Mouse (Mus musculus) myocyte (in vitro differentiated cells): ENCODE measurements around the gene Gm28308. TPM values are rescaled to one million over a fixed set of nuclear protein-coding genes. Genes with fewer than 3 reads are reported as not detected.

Source experiments
- H3K27me3 ChIP-seq: one replicate; pipeline ENCODE4 v1.6.1; 2011; ENCODE audit not compliant: control insufficient read depth, insufficient read depth, insufficient read length
- H3K36me3 ChIP-seq: one replicate; pipeline ENCODE4 v1.6.1; 2011; ENCODE audit not compliant: control insufficient read depth, insufficient read depth
- H3K4me2 ChIP-seq: one replicate; pipeline ENCODE4 v1.6.1; 2011; ENCODE audit warnings: low read depth, control low read depth
- H3K4me3 ChIP-seq: one replicate; pipeline ENCODE4 v1.5.1; 2011; ENCODE audit warnings: mild to moderate bottlenecking, control low read depth, moderate library complexity
- H3K79me2 ChIP-seq: one replicate; pipeline ENCODE4 v1.6.1; 2011; ENCODE audit not compliant: control insufficient read depth, insufficient read depth
- H3ac ChIP-seq: one replicate; pipeline ENCODE4 v1.6.1; 2011; ENCODE audit not compliant: control insufficient read depth, insufficient read length
- E2F4 ChIP-seq: IDR thresholded peaks from one replicate; pipeline ENCODE4 v1.6.1; 2011; ENCODE audit warnings: mild to moderate bottlenecking, control low read depth, moderate library complexity; ENCODE audit not compliant: insufficient read depth
- MAX ChIP-seq: IDR thresholded peaks from one replicate; pipeline ENCODE4 v1.6.1; 2011; ENCODE audit warnings: low read depth, mild to moderate bottlenecking, control low read depth
- MYOD1 ChIP-seq, 3 experiments: IDR thresholded peaks; one replicate each; pipeline ENCODE4 v1.6.1; 2011; ENCODE audit warnings: control low read depth in 2 of 3, low read depth in 2 of 3, mild to moderate bottlenecking in 2 of 3, moderate library complexity in 1 of 3; ENCODE audit not compliant: insufficient read length in 2 of 3, control insufficient read depth in 1 of 3
- MYOG ChIP-seq, 3 experiments: IDR thresholded peaks; one replicate each; pipeline ENCODE4 v1.6.1; 2011; ENCODE audit warnings: control low read depth in 2 of 3, low read depth in 2 of 3, mild to moderate bottlenecking in 2 of 3; ENCODE audit not compliant: insufficient read length in 2 of 3, control insufficient read depth in 1 of 3, insufficient read depth in 1 of 3
- POLR2A ChIP-seq: IDR thresholded peaks from one replicate; pipeline ENCODE4 v1.6.1; 2011; ENCODE audit warnings: low read depth, mild to moderate bottlenecking, control low read depth, moderate library complexity; ENCODE audit not compliant: insufficient read length
- POLR2AphosphoS2 ChIP-seq: IDR thresholded peaks from one replicate; pipeline ENCODE4 v1.6.1; 2011; ENCODE audit warnings: low read depth, control low read depth; ENCODE audit not compliant: insufficient read length
- REST ChIP-seq: IDR thresholded peaks from one replicate; pipeline ENCODE4 v1.6.1; 2011; ENCODE audit warnings: mild to moderate bottlenecking, control low read depth, moderate library complexity; ENCODE audit not compliant: insufficient read depth, insufficient read length
- SRF ChIP-seq: IDR thresholded peaks from one replicate; pipeline ENCODE4 v1.6.1; 2011; ENCODE audit warnings: low read depth; ENCODE audit not compliant: control insufficient read depth, insufficient read length
- TCF12 ChIP-seq: IDR thresholded peaks from one replicate; pipeline ENCODE4 v1.6.1; 2011; ENCODE audit warnings: mild to moderate bottlenecking, control low read depth; ENCODE audit not compliant: poor library complexity, insufficient read depth, severe bottlenecking
- TCF3 ChIP-seq: IDR thresholded peaks from one replicate; pipeline ENCODE4 v1.6.1; 2011; ENCODE audit warnings: low read depth, control low read depth; ENCODE audit not compliant: insufficient read length
- USF1 ChIP-seq: IDR thresholded peaks from one replicate; pipeline ENCODE4 v1.6.1; 2011; ENCODE audit warnings: low read depth, mild to moderate bottlenecking, control low read depth, moderate library complexity
- polyA plus RNA-seq: library from polyadenylated mRNA; unstranded; fragments of >200 nt; fragmentation: generic; extraction: Trizol; gene quantifications from one replicate; pipeline ENCODE4 v1.2.1, GENCODE M21; 2012; ENCODE audit warnings: missing spikeins

Gene Gm28308
- polyA plus RNA-seq, 1 experiment, result 0.52 TPM

DNA sequence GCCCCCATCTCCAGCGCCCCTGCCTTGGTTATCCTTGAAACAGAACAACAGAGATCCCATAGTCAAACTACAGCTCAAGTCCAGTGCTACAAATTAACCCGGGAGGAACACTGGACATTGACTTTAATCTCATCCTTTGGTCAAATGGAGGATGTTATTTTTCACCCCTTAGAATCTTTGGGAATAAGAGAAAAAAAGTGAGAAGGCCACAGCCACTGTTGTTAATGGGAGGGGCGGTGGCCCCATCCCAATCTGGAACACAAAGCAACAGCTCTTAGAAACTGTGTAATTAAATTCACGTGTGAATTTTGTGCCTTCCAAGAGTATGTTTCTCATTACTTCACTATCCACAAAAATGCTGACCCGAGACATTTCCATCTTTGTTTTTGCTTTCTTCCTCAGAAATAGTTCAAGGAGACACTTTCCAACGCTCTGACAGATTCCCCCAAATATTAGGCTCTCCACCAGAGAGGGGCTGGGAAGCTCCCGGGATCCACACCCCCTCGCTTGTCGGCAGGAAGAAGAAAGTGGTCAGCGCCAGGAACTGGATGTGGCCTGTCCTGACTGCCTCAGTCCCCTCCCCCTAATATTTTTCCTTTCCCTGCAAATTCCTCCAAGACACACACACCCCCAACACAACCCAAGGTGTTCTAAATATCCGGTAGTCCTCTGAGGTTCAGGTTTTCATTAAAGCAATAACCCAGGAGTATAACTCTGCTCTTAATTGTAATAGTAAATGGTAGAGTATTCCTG is 14.5 kb upstream of the Gm28308 start:
- no peaks in the 10 kb centered on the region for H3K36me3 ChIP-seq
- H3K27me3 ChIP-seq, result no peaks in the 10 kb centered on the region
- peaks cover 92% of the 10 kb centered on the region for H3K79me2 ChIP-seq
- peak overlapping the region; percentile 55 for H3ac ChIP-seq
- TF ChIP-seq TCF3 (no peak), TCF12 (no peak), MYOG (IDR thresholded peaks at IDR 0.05; ENCODE audit: control insufficient read depth in 1 of 3, insufficient read depth in 1 of 3, insufficient read length in 2 of 3, low read depth in 2 of 3) (no peak), REST (no peak), POLR2AphosphoS2 (no peak), USF1 (no peak)
- H3K4me3 ChIP-seq, result peak overlapping the region; percentile 89
- peak overlapping the region; percentile 97 for H3K4me2 ChIP-seq

DNA sequence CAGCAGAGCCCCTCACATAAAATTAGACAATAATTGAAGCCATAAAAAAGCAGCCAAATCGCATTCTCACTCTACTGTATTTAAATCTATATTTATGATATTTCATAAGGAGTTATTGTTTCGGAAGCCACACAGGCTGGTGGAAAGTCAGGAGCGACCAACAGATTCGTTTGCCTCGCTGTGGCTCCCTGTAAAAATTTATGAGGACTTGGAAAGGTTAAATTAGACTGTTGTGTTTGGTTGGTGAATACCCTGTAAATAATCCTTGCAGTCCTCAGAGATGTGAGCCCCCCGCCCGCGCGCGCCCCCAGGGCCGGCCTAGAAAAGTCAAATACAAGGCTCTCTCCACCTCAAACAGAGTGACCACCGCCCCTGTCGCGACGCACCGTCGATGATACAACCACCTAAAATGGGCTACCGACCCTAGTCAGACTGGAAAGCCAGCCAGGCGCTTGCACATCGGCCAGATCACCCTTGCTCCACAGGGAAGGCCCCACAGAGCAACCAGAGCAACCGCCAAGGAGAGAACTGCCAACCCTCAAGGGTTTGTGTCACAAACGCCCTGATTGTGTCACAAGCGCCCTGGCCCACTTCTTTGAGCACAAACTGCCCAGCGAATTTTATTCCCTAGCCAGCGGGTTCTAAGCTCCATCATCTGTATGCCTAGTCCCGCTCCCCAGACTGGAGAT is 13.6 kb upstream of the Gm28308 start:
- TF ChIP-seq POLR2AphosphoS2 (peak; percentile 49), POLR2A (peak; percentile 17), TCF3 (no peak)
- peak overlapping the region; percentile 89 for H3K4me3 ChIP-seq
- H3K4me2 ChIP-seq, result peak overlapping the region; percentile 97
- no peaks in the 10 kb centered on the region for H3K27me3 ChIP-seq
- H3K79me2 ChIP-seq, result peaks cover 90% of the 10 kb centered on the region
- peak overlapping the region; percentile 39 for H3ac ChIP-seq
- no peaks in the 10 kb centered on the region for H3K36me3 ChIP-seq

DNA sequence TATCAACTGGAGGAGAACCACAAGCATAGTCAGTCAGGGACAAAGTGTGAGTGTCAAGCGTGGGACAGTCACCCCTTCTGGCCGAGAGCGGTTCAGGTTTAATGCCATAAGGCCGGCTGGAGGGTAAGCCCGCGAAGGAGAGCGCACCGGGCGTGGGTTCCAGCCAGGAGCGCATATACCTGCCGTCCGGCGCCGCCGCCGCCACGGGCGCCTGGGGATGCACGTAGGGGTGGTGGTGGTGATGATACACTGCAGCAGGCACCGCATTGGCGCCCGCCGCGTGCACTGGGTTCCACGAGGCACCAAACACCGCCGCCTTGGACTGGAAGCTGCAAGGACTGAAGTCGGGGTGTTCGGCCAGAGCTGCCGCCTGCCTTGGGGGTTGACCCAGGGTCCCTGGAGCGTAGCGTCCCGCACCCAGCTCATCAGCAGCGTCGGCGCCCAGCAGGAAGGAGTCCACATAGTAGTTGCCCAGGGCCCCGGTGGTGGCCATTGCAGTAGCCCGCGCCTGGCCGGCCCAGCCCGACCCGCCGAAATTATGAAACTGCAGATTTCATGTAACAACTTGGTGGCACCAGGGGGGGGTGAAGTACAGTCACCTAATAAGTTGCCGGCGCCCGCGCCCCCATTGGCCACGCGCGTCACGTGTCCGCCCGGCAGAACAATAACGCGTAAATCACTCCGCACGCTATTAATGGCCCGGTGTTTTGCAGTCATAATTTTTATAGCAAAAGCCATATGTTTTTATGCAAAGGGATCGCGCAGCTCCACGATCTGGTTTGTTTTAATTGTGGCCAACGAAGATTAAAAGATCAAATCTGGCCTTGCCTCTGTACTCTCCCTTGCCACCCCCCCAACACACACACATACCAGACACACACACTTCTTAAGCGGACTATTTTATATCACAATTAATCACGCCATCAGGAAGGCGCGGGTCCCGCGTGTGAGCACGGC is 12.8 kb upstream of the Gm28308 start:
- no peaks in the 10 kb centered on the region for H3K36me3 ChIP-seq
- no peak for TF ChIP-seq TCF12
- TF ChIP-seq USF1, result peak; percentile 99
- TF ChIP-seq SRF, result no peak
- TF ChIP-seq POLR2A, result peak; percentile 58
- no peak for TF ChIP-seq E2F4
- no peak for TF ChIP-seq MYOD1 (IDR thresholded peaks at IDR 0.05; ENCODE audit: control insufficient read depth in 1 of 3, insufficient read length in 2 of 3, low read depth in 2 of 3)
- TF ChIP-seq TCF3, result no peak
- TF ChIP-seq POLR2AphosphoS2, result peak; percentile 59
- no peak for TF ChIP-seq REST
- H3K4me2 ChIP-seq, result peak overlapping the region; percentile 97
- no peaks in the 10 kb centered on the region for H3K27me3 ChIP-seq
- peak overlapping the region; percentile 39 for H3ac ChIP-seq
- peak overlapping the region; percentile 89 for H3K4me3 ChIP-seq
- peaks cover 82% of the 10 kb centered on the region for H3K79me2 ChIP-seq

DNA sequence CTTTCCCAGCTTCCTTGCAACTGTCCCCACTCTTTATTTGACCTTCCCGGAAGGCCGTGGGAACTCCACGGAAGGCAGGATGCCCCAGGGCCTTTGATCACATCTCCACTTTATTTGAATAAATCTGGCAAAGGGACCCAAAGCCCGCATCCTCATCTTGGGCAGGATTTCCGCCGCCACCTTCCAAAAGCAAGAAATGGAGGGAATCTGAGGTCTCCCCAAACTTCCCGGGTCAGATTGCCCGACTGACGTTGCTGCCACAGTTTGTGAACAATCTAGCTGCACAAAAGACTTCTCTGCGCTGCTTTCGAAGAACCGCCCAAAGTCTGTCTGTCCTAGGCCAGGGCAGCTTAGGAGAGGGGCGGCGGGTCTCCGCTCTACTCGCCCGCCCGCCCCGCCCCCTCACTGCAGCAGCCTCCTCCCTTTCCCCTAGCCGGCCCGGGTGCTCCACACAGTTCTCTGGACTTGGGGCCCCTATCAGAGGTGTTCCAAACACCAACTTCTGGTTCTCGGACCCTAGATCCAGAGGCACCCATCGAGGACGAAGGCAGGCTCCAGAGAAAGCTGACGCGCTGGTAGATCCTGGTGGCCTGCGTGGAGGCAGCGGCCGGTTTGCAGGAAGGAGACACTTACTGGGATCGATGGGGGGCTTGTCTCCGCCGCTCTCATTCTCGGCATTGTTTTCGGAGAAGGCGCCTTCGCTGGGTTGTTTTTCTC is 11.9 kb upstream of the Gm28308 start:
- Histone ChIP-seq H3K36me3 (no peaks in the 10 kb centered on the region), H3K4me3 (peak overlapping the region; percentile 89), H3K79me2 (peaks cover 76% of the 10 kb centered on the region), H3ac (peak overlapping the region; percentile 39), H3K27me3 (no peaks in the 10 kb centered on the region), H3K4me2 (peak overlapping the region; percentile 97)
- TF ChIP-seq MAX (no peak), USF1 (no peak), POLR2AphosphoS2 (no peak), TCF12 (no peak), REST (no peak), POLR2A (no peak), MYOG (IDR thresholded peaks at IDR 0.05; ENCODE audit: control insufficient read depth in 1 of 3, insufficient read depth in 1 of 3, insufficient read length in 2 of 3, low read depth in 2 of 3) (no peak), TCF3 (no peak)
